Mouse (Mus musculus) brain, embryonic 14.5 days (tissue): ENCODE data around the gene Nr2f2.

Experiments
- CTCF ChIP-seq: fragments of 200-500 bp; IDR thresholded peaks from 2 replicates; pipeline ENCODE4 v1.5.1; 2012; ENCODE audit warnings: inconsistent platforms, mild to moderate bottlenecking, moderate library complexity, borderline replicate concordance; ENCODE audit not compliant: insufficient read depth, insufficient read length; ENCODE audit errors: extremely low read depth
- POLR2A ChIP-seq: fragments of 200-500 bp; IDR thresholded peaks from 2 replicates; pipeline ENCODE4 v1.6.1; 2012; ENCODE audit warnings: mild to moderate bottlenecking, inconsistent platforms, borderline replicate concordance; ENCODE audit not compliant: poor library complexity, insufficient read depth, insufficient read length, severe bottlenecking; ENCODE audit errors: extremely low read depth

DNA sequence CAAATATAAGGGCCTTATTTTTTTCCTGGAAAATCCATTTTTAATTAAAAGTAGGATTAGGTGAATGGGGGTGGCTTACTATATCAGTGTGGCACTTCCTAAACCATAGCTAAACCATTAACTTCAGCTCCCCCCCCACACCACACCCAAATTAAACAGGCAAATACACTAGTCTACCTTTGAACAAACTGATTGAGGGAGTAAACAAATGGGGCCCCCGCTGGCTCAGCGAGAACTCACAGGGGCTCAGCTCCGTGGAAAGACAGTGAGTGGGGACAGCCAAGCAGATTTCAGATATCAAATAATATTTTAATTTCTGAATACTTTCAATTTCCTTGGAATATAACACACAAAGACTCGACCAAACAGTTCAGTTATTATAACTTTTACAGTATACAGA, 13.4 kb downstream of the Nr2f2 start:
- no peak for TF ChIP-seq POLR2A
- no peak for TF ChIP-seq CTCF
